Mouse (Mus musculus) kidney, embryonic 15.5 days (tissue): Measurements from ENCODE around the gene Zfyve19. TPM values are rescaled to one million over a fixed set of nuclear protein-coding genes. Genes with fewer than 3 reads are reported as not detected.
A peak's percentile ranks its signal among the peaks of the same experiment; 100 is the strongest.

ENCODE experiments used
- ATAC-seq: fragments of 200-750 bp; cut with Nextera tagmentation; replicated peaks from 2 replicates; pipeline ENCODE4 v1.8.0; 2017; ENCODE audit warnings: moderate TSS enrichment; ENCODE audit not compliant: low FRiP score
- H3K27ac ChIP-seq: fragments of 300-500 bp; sonication (generic); 2 replicates; pipeline ENCODE4 v1.5.1; 2015; ENCODE audit warnings: mild to moderate bottlenecking, inconsistent platforms
- H3K27me3 ChIP-seq: fragments of 300-500 bp; sonication (generic); 2 replicates; pipeline ENCODE4 v1.6.1; 2015; ENCODE audit warnings: inconsistent platforms
- H3K36me3 ChIP-seq: fragments of 300-500 bp; sonication (generic); 2 replicates; pipeline ENCODE4 v1.6.1; 2015; ENCODE audit warnings: inconsistent platforms
- H3K4me1 ChIP-seq: fragments of 300-500 bp; sonication (generic); 2 replicates; pipeline ENCODE4 v1.6.1; 2015; ENCODE audit warnings: inconsistent platforms
- H3K4me2 ChIP-seq: fragments of 300-500 bp; sonication (generic); 2 replicates; pipeline ENCODE4 v1.6.1; 2015; ENCODE audit warnings: moderate library complexity, mild to moderate bottlenecking, inconsistent platforms
- H3K4me3 ChIP-seq: fragments of 300-500 bp; sonication (generic); replicated peaks from 2 replicates; pipeline ENCODE4 v1.5.1; 2015; ENCODE audit warnings: mild to moderate bottlenecking, inconsistent platforms
- H3K9ac ChIP-seq: fragments of 300-500 bp; sonication (generic); 2 replicates; pipeline ENCODE4 v1.6.1; 2015; ENCODE audit warnings: mild to moderate bottlenecking, inconsistent platforms
- H3K9me3 ChIP-seq: fragments of 300-500 bp; sonication (generic); replicated peaks from 2 replicates; pipeline ENCODE4 v1.6.1; 2016; ENCODE audit warnings: inconsistent platforms
- WGBS: fragments of 180-500 bp; shearing (Covaris S2); methylation state at CpG from one replicate; pipeline ENCODE4 v1.1.7; 2015; ENCODE audit warnings: mixed read lengths; 5-methylcytosine and 5-hydroxymethylcytosine counted together
- polyA plus RNA-seq: library from polyadenylated mRNA; unstranded; fragments of >200 nt; fragmentation: Nextera tagmentation; extraction: Ambion mirVana; gene quantifications from 2 replicates; pipeline ENCODE4 v1.2.1, GENCODE M21; 2015

The Zfyve19 gene
- polyA plus RNA-seq, 1 experiment from 2014 or later, result 55.4 TPM

DNA sequence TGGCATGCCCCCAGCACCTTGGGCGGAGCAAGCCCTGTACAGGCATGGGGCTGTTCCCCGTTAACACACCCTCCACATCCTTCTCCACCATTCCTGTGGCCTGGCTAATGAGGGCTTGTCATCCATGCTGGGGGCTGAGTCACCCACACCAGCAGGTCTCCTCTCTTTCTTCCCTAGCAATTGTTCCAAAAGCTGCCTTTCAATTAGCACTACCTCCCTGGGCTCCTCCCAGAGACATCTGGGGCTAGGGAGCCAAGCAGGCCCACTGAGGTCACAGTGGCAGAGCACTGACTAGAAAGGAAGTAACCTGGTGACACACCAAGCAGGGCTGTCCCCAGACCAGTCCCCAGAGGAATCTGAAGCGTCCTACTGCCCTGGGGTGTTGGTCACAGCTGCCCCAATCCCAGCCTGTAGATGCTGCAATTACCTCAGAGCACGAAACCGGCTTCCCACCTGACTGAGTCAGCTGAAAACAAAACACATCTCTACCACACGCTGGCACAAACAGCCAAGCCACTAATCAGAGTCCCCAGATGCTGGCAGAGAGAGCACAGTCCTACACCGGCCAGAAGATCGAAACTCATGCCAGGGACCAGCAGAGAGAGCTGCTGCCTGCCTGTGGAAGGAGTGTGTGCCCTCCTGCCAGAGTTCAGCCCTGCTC lies 34.3 kb upstream of the Zfyve19 start, which contains the start of gene Gm14137:
Gene Gm14137, plus strand, starts transcription at position 519 of the 661 bp plus-strand sequence.
- ATAC-seq, result no peak
- Histone ChIP-seq H3K4me2 (peak within 1 kb of the TSS; percentile 43; the same call in 1 of the 2 replicates), H3K4me1 (peaks cover 43% of the 10 kb centered on the region), H3K36me3 (peaks cover 23% of the 10 kb centered on the region), H3K4me3 (no peak within 1 kb of the TSS), H3K9me3 (no peaks in the 10 kb centered on the region), H3K9ac (no peak within 1 kb of the TSS; the same call in 1 of the 2 replicates), H3K27ac (peak within 1 kb of the TSS; percentile 81), H3K27me3 (no peaks in the 10 kb centered on the region)
- WGBS, result 51% methylated on average over 8 of the region's 8 CpGs

DNA sequence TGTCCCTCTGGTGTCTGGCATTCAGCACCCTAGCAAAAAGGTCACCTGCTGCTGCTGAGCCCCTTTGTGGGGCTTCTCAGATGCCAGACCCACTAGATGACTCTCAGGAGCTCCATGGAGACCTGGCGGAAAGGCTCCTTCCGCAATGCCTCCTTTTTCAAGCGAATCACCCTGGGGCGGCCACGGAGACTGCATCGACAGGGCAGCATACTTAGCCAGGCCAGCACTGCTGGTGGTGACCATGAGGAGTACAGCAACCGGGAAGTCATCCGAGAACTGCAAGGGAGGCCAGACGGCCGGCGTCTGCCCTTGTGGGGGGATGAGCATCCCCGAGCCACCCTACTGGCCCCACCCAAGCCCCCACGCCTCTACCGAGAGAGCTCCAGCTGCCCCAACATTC lies 33.6 kb upstream of the Zfyve19 start:
- 46% methylated on average over 14 of the region's 14 CpGs for WGBS
- H3K36me3 ChIP-seq, result peaks cover 31% of the 10 kb centered on the region
- peaks cover 43% of the 10 kb centered on the region for H3K4me1 ChIP-seq
- no peak overlapping the region for H3K4me2 ChIP-seq
- peak overlapping the region; percentile 32; the same call in 1 of the 2 replicates for H3K27ac ChIP-seq
- ATAC-seq, result no peak
- no peaks in the 10 kb centered on the region for H3K9me3 ChIP-seq
- no peaks in the 10 kb centered on the region for H3K27me3 ChIP-seq
- no peak overlapping the region; the same call in 1 of the 2 replicates for H3K9ac ChIP-seq
- H3K4me3 ChIP-seq, result no peak overlapping the region

DNA sequence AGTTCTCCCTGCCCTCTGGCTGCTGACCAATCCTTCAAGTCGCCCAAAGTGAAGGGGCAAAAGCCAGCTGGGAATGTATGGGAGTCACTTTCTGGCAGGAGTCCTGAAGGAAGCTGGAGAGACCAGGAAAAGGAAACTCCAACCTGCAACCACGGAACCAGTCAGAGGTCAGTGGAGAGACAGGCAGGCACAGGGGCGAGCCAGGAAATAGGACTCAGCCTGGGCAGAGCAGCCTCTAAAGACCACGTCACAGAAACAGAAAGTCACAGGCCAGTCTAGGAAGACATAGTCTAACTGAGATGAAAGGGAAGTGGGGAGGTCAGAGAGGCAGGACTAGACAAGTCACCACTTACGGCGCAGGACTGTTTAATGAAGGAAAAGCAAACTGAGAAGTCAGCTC lies 32.8 kb upstream of the Zfyve19 start:
- ATAC-seq, result no peak
- 55% methylated on average over 6 of the region's 6 CpGs for WGBS
- Histone ChIP-seq H3K27me3 (no peaks in the 10 kb centered on the region), H3K27ac (0 out of 2 replicates have a peak overlapping the region, but pooled peaks have one; percentile 42), H3K36me3 (peaks cover 38% of the 10 kb centered on the region), H3K4me2 (no peak overlapping the region), H3K9me3 (no peaks in the 10 kb centered on the region), H3K4me3 (no peak overlapping the region), H3K4me1 (peaks cover 43% of the 10 kb centered on the region), H3K9ac (no peak overlapping the region)

DNA sequence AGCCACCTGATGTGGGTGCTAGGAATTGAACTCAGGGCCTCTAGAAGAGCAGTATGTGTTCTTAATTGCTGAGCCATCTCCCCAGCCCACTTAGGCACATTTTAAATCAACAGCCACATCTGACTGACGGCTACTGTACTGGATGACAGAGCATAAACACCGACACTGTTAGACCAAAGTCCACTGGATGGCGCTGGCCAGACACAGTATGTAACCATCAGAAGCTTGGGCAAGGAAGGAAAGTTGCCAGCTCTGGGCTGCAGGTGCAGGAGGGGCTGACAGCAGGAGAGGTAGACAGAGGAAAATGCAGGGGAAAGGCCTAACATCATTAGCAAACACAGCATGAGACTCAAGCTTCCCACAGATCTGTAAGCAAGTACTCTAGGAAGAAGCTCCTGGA lies 31.7 kb upstream of the Zfyve19 start:
- Histone ChIP-seq H3K27me3 (no peaks in the 10 kb centered on the region), H3K27ac (no peak overlapping the region), H3K4me2 (no peak overlapping the region), H3K9me3 (no peaks in the 10 kb centered on the region), H3K36me3 (peaks cover 43% of the 10 kb centered on the region), H3K4me1 (peaks cover 38% of the 10 kb centered on the region), H3K4me3 (no peak overlapping the region), H3K9ac (no peak overlapping the region)
- 69% methylated on average over 3 of the region's 3 CpGs for WGBS
- no peak for ATAC-seq

- Histone ChIP-seq H3K4me3 (no peak overlapping the region), H3K27me3 (no peaks in the 10 kb centered on the region), H3K4me1 (peaks cover 31% of the 10 kb centered on the region), H3K27ac (no peak overlapping the region), H3K9me3 (no peaks in the 10 kb centered on the region), H3K36me3 (peaks cover 47% of the 10 kb centered on the region), H3K4me2 (no peak overlapping the region), H3K9ac (no peak overlapping the region)
- ATAC-seq, result no peak
- WGBS, result 86% methylated on average over 5 of the region's 5 CpGs
Measured at GRCm38 (mm10) chr2:119177384-119177939, 31.0 kb upstream of the Zfyve19 start.

- H3K4me2 ChIP-seq, result no peak overlapping the region
- no peak overlapping the region for H3K9ac ChIP-seq
- H3K9me3 ChIP-seq, result no peaks in the 10 kb centered on the region
- H3K27me3 ChIP-seq, result no peaks in the 10 kb centered on the region
- H3K36me3 ChIP-seq, result peaks cover 67% of the 10 kb centered on the region
- H3K4me3 ChIP-seq, result no peak overlapping the region
- H3K4me1 ChIP-seq, result no peaks in the 10 kb centered on the region
- no peak for ATAC-seq
- no peak overlapping the region for H3K27ac ChIP-seq
- WGBS, result 86% methylated on average over 7 of the region's 7 CpGs
Measured at GRCm38 (mm10) chr2:119182914-119183313, 25.5 kb upstream of the Zfyve19 start.

GRCm38 (mm10) chr2:119189029-119189710 lies 19.2 kb upstream of the Zfyve19 start:
- 7% methylated on average over 15 of the region's 15 CpGs for WGBS
- peak; percentile 85 for ATAC-seq

GRCm38 (mm10) chr2:119190969-119191368 lies 17.4 kb upstream of the Zfyve19 start:
- no peak overlapping the region for H3K4me3 ChIP-seq
- peaks cover 4% of the 10 kb centered on the region for H3K4me1 ChIP-seq
- no peaks in the 10 kb centered on the region for H3K27me3 ChIP-seq
- no peak for ATAC-seq
- no peak overlapping the region for H3K9ac ChIP-seq
- 91% methylated on average over 5 of the region's 5 CpGs for WGBS
- no peaks in the 10 kb centered on the region for H3K9me3 ChIP-seq
- H3K4me2 ChIP-seq, result no peak overlapping the region
- no peak overlapping the region for H3K27ac ChIP-seq
- peaks cover 4% of the 10 kb centered on the region for H3K36me3 ChIP-seq

More at GRCm38 (mm10) chr2:119189029-119189710, 19.2 kb upstream of the Zfyve19 start:
- Histone ChIP-seq H3K9ac (no peak overlapping the region; the same call in 1 of the 2 replicates), H3K36me3 (peaks cover 17% of the 10 kb centered on the region), H3K27me3 (no peaks in the 10 kb centered on the region), H3K4me2 (peak overlapping the region; percentile 75), H3K4me1 (peaks cover 4% of the 10 kb centered on the region), H3K9me3 (no peaks in the 10 kb centered on the region), H3K4me3 (peak overlapping the region; percentile 39), H3K27ac (peak overlapping the region; percentile 34; the same call in 1 of the 2 replicates)

DNA sequence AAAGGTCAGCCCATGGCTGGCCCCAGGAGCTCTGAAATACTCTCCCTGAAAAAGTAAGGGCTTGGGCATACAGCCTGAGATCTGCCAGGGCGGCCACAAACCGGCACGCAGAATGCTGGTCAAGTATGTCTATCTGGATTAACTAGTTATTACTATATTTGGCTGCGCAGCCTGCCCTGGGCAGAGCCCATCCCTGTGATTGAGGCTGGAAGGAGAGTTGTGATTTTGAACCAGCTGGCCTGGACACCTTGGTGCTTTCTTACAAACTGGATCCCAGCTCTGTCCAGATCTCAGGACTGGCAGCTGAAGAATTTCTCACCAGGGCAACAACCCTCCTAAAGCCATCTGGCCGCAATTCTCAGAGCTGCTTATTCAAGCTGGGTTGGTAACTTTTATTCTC lies 14.3 kb upstream of the Zfyve19 start:
- Histone ChIP-seq H3K4me3 (no peak overlapping the region), H3K4me2 (no peak overlapping the region), H3K27ac (no peak overlapping the region), H3K9me3 (no peaks in the 10 kb centered on the region), H3K9ac (no peak overlapping the region), H3K27me3 (no peaks in the 10 kb centered on the region), H3K4me1 (peaks cover 22% of the 10 kb centered on the region), H3K36me3 (no peaks in the 10 kb centered on the region)
- no peak for ATAC-seq
- WGBS, result 79% methylated on average over 5 of the region's 5 CpGs

DNA sequence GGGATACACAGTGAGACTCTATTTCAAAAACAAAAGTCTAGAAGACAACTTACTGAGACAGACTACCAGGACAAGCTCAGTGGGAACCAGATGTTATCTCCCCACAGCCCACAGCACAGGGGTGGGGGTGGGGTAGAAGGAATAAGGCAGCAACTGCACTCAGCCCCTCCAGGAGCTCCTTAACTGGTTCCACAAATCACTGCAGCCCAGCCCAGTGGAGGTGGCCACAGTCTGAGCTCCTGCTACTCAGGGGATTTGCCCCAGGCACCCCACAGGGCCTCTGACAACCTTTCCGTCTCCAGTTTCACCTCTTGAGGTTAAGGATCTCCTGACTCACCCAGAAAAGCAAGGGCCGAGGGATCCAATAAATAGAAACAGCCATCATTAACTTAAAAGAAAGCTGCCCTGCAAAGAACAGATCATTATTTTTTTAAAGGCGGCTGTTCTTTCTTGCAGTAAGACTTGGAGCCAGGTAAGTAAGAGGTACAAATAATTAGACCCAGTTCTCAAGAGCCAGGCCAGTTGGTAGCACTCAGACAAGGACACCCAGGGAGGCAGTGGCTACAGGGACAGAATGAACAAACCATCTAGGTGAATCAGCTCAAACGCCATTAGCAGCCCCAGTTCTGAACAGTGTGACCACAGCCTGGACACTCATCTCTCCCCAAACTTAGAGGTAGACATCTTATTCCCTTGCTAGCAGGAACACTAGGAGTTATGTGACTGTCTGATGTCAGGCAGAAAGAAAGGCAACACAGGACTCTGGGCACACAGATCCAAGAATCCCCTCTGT lies 11.9 kb upstream of the Zfyve19 start:
- H3K9me3 ChIP-seq, result no peaks in the 10 kb centered on the region
- no peaks in the 10 kb centered on the region for H3K27me3 ChIP-seq
- peak overlapping the region; percentile 33 for H3K27ac ChIP-seq
- 0 out of 2 replicates have a peak overlapping the region, but pooled peaks have one; percentile 3 for H3K9ac ChIP-seq
- 22% methylated on average over 4 of the region's 4 CpGs for WGBS
- ATAC-seq, result peak; percentile 56; the same call in 1 of the 2 replicates
- peaks cover 21% of the 10 kb centered on the region for H3K4me1 ChIP-seq
- no peak overlapping the region for H3K4me3 ChIP-seq
- no peak overlapping the region for H3K4me2 ChIP-seq
- H3K36me3 ChIP-seq, result no peaks in the 10 kb centered on the region

DNA sequence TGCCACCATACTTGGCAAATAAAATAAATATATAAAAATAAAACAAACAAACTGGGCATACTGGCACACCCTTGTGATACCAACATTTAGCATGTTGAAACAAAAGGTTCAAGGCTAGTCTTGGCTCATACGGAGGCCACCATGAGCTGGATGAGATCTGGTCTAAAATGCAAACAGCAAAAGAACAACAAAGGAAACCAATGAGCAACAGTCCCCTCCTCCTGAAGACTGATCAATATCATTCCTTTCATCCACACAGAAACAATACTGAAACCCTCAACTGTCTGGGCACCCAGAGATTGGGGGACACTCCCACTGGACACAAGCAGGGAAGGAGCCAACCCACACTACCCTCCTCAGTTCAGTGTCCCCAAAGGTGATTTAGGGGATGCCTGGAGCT lies 10.9 kb upstream of the Zfyve19 start:
- Histone ChIP-seq H3K27ac (no peak overlapping the region), H3K4me3 (no peak overlapping the region), H3K9me3 (no peaks in the 10 kb centered on the region), H3K4me1 (peaks cover 21% of the 10 kb centered on the region), H3K9ac (no peak overlapping the region), H3K4me2 (no peak overlapping the region), H3K27me3 (no peaks in the 10 kb centered on the region), H3K36me3 (no peaks in the 10 kb centered on the region)
- ATAC-seq, result no peak
- WGBS, result 81% methylated on average over 1 of the region's 1 CpGs
